Mouse (Mus musculus): ENCODE data around the gene Fars2. TPM values are rescaled to one million over a fixed set of nuclear protein-coding genes. Genes with fewer than 3 reads are reported as not detected.

Gene Fars2
- polyA plus RNA-seq, 1 experiment from 2014 or later, result 31.4 TPM

DNA sequence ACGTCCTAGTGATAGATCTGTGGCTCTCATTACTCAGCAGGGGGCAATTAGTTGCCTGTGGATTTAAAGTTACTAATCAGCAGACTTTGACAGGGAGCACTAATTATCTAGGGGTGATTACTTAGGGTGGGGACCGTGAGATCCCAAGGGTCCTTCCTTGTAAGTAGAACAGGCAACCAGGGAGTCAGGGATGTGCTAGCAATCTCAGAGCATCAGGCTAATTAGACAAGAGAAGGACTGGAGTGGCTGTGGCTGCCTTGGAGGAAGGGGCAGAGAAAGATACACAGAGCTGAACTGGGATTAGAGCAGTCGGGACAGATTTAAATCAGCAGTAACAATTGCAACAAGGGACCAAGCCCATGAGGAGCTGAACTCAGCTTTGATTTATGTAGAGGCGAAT is 471.9 kb downstream of the Fars2 start:
- Histone ChIP-seq H3K4me2 (no peak overlapping the region), H3K4me1 (replicated peaks) (no peaks in the 10 kb centered on the region), H3K27ac (no peak overlapping the region), H3K27me3 (no peaks in the 10 kb centered on the region), H3K9ac (no peak overlapping the region), H3K36me3 (no peaks in the 10 kb centered on the region), H3K4me3 (replicated peaks) (no peak overlapping the region), H3K9me3 (replicated peaks) (no peaks in the 10 kb centered on the region)
- DNase-seq, result no peak
- no peak for ATAC-seq (ENCODE audit: low read depth)
- WGBS (ENCODE audit: insufficient replicate concordance), result 41% methylated on average over 4 of the region's 4 CpGs

DNA sequence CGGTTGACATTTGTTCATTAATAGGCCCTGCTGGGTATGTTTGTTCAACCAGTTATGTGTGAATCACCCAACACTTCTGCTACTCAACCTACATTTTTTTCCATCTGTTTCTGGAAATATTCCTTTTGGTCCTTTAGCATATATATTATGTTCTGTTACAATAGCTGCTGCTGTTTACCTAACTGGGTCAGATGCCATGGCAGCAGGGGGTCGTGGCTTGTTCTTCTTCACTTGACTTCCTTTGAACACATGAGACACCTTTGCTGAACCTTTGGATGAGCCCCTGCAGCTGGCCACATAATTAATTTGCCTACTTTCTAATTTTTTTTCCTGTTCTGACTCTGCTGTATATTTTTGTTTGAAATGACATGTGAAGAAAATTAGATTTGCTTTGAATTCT is 475.1 kb downstream of the Fars2 start:
- ATAC-seq (ENCODE audit: low read depth) (no peak), DNase-seq (no peak)
- H3K27me3 ChIP-seq, result no peaks in the 10 kb centered on the region
- no peaks in the 10 kb centered on the region for H3K4me1 ChIP-seq (replicated peaks)
- no peak overlapping the region for H3K4me2 ChIP-seq
- 46% methylated on average over 2 of the region's 2 CpGs for WGBS (ENCODE audit: insufficient replicate concordance)
- H3K4me3 ChIP-seq (replicated peaks), result no peak overlapping the region
- no peaks in the 10 kb centered on the region for H3K36me3 ChIP-seq
- H3K27ac ChIP-seq, result no peak overlapping the region
- H3K9ac ChIP-seq, result no peak overlapping the region
- no peaks in the 10 kb centered on the region for H3K9me3 ChIP-seq (replicated peaks)

DNA sequence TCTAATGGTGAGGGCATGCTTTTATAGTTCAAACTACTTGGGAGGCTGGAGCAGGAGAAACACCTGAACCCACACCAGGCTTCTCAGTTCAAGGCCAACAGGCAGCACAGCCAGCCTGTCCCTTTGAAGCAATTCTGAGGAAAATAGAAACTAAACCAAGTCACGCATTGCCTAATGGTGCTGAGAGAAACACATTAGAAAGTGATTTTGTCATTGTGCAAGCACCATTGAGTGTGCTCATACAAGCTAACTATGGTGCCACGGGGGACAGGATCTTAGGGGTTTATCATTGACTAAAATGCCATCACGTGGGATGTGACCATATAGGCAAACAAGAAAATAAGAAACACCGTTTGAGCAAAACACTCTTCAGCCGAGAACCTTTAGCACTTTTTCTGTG is 489.5 kb downstream of the Fars2 start:
- H3K4me2 ChIP-seq, result no peak overlapping the region
- H3K4me3 ChIP-seq (replicated peaks), result no peak overlapping the region
- 67% methylated on average over 5 of the region's 5 CpGs for WGBS (ENCODE audit: insufficient replicate concordance)
- DNase-seq, result no peak
- H3K27me3 ChIP-seq, result no peaks in the 10 kb centered on the region
- no peaks in the 10 kb centered on the region for H3K36me3 ChIP-seq
- no peaks in the 10 kb centered on the region for H3K9me3 ChIP-seq (replicated peaks)
- ATAC-seq (ENCODE audit: low read depth), result no peak
- H3K4me1 ChIP-seq (replicated peaks), result no peaks in the 10 kb centered on the region
- H3K27ac ChIP-seq, result no peak overlapping the region
- no peak overlapping the region for H3K9ac ChIP-seq

DNA sequence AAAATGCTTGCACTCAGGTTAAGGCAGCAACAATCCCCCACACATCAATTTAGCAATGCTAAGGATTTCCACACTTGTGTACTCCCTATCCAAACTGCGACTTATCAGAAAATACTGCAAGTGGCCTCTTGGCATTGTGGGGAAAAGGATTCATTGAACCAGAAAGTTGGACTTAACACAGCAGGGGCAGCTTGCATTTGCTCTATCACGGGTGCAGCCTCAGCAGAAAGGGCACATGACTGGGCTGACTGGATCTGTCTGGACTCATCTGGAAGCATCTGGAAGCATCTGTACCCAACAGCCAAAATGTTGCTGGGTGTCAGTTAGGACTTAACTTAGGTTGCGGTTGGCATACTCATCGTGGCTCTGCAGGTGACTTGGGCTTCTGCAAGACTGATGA is 490.7 kb downstream of the Fars2 start:
- no peaks in the 10 kb centered on the region for H3K4me1 ChIP-seq (replicated peaks)
- WGBS (ENCODE audit: insufficient replicate concordance), result 72% methylated on average over 4 of the region's 4 CpGs
- ATAC-seq (ENCODE audit: low read depth) (no peak), DNase-seq (no peak)
- no peak overlapping the region for H3K4me3 ChIP-seq (replicated peaks)
- no peak overlapping the region for H3K9ac ChIP-seq
- H3K4me2 ChIP-seq, result no peak overlapping the region
- H3K36me3 ChIP-seq, result no peaks in the 10 kb centered on the region
- no peak overlapping the region for H3K27ac ChIP-seq
- H3K27me3 ChIP-seq, result 0 out of 2 replicates have a peak, but pooled peaks cover 3% of the 10 kb centered on the region
- H3K9me3 ChIP-seq (replicated peaks), result no peaks in the 10 kb centered on the region

DNA sequence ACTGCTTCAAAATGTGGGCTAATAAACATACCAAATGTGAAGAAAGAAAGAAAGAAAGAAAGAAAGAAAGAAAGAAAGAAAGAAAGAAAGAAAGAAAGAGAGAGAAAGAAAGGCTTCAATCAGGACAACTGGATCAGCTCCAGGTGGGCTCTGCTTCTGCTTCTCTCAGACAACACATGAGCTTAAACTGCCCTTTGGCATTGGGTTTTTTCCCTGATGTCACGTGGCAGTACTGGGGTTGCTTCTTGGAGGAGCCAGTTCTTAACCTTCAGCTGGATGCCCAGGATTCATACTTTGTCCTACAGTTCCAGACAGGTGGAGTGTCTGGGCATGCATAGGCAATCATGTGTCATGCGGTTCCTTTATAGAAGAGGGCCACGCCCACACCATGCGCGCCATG is 493.2 kb downstream of the Fars2 start:
- WGBS (ENCODE audit: insufficient replicate concordance), result 81% methylated on average over 5 of the region's 5 CpGs
- no peak overlapping the region for H3K9ac ChIP-seq
- H3K27ac ChIP-seq, result no peak overlapping the region
- no peak for DNase-seq
- H3K27me3 ChIP-seq, result 0 out of 2 replicates have a peak, but pooled peaks cover 3% of the 10 kb centered on the region
- H3K36me3 ChIP-seq, result no peaks in the 10 kb centered on the region
- ATAC-seq (ENCODE audit: low read depth), result no peak
- no peaks in the 10 kb centered on the region for H3K4me1 ChIP-seq (replicated peaks)
- no peak overlapping the region for H3K4me2 ChIP-seq
- H3K9me3 ChIP-seq (replicated peaks), result no peaks in the 10 kb centered on the region
- H3K4me3 ChIP-seq (replicated peaks), result no peak overlapping the region

DNA sequence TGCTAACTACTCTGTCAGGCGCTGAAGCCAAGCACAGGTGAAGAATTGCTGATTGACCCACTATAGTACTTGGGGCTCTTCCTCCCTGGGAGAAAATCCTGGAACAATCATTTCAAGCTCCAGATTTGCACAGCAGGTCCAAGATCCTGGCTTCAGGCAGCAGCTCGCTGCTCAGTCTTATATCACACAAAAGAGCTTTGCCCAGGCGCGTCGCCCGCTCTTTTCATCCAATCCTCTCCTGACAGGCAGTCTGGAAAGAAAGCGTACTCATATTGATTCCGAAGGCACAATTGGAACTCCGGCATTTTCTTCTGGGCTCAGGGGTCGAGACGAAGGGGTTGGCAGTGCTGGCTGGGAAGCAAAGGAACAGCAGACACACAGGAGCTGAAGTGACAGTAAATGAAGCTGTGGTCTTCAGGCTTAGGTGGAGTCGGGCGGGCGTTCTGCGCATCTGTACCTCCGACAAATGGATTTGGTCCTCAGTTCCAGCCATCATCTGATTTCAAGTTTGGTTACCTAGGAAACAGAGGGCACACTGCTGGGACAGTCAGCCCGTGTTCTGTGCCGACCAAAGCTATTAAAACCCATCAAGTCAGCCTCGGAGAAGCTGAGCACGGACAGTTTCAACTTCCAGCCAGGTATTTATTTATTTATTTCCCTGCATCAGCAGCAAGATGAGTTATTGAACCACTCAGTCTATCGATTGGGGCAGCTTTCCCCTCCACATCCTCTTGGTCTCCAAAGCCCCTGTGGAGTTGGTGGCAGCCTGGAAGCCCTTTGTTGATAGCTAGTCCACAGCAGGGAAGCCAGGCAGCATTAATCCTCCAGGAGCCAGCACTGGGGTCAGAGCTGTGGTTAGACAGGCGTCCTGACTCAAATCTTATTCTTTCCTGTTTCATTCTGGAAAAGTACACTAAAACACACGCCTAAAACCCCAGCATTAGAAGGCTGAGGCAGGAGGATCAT is 495.9 kb downstream of the Fars2 start:
- ATAC-seq (ENCODE audit: low read depth) (no peak), DNase-seq (no peak)
- H3K4me3 ChIP-seq (replicated peaks), result no peak overlapping the region
- no peak overlapping the region for H3K4me2 ChIP-seq
- no peak overlapping the region for H3K9ac ChIP-seq
- no peak overlapping the region for H3K27ac ChIP-seq
- 0 out of 2 replicates have a peak, but pooled peaks cover 3% of the 10 kb centered on the region for H3K27me3 ChIP-seq
- H3K4me1 ChIP-seq (replicated peaks), result no peaks in the 10 kb centered on the region
- WGBS (ENCODE audit: insufficient replicate concordance), result 57% methylated on average over 23 of the region's 23 CpGs
- H3K9me3 ChIP-seq (replicated peaks), result no peaks in the 10 kb centered on the region
- H3K36me3 ChIP-seq, result no peaks in the 10 kb centered on the region

DNA sequence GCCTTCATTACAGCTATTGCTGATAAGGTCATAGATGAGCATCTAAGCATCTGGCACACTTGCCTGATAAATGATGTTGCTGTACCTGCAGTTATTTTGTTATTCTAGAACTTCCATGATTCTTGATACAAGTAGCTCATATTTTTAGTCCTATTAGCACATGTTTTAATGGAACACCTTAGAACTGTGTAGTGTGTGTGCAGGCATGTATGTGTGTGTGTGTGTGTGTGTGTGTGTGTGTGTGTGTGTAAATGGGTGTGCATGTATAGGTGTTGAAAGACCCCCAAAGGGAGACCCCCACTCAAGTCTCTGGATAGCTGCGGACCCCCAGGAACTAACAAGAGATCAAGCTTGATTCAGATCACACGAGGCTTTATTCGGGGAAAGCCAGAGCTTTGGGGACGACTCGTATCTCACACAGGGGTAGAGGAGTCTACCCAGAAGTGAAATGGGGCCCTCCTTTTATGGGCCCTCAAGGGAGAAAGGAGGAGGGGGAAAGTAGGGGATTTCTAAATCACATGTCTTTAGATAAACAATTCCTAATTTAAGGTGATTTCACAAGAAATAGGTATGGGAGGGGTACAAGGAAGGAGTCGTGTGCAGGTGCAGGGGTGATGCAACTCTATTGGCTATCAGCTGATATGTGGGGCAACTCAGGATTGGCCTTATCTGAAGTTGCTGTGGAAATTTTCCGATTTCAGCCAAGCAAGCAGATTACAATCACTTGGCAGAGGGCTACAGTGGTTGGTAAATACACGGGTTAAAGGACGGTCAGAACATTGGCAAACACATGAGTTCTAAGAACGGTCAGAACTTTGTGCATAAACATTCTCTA is 503.5 kb downstream of the Fars2 start:
- peak; percentile 1 for DNase-seq
- 66% methylated on average over 10 of the region's 10 CpGs for WGBS (ENCODE audit: insufficient replicate concordance)
- no peaks in the 10 kb centered on the region for H3K9me3 ChIP-seq (replicated peaks)

DNA sequence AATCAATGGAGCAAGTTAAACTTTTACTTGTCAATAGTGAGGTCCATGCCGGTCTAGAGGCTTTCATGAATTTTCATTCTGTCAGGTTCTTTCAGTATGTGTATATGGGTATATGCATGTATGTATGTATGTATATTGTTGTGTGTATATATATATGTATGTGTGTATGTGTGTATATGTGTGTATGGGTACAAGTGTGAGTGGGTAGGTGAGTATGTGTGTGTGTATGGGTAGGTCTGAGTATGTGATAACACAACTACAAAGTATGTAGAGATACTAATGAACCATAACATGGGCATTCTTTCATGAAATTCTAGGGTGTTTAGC is 504.1 kb downstream of the Fars2 start:
- H3K36me3 ChIP-seq, result no peaks in the 10 kb centered on the region
- H3K9me3 ChIP-seq (replicated peaks), result no peaks in the 10 kb centered on the region
- no peak overlapping the region for H3K27ac ChIP-seq
- WGBS (ENCODE audit: insufficient replicate concordance), result 72% methylated on average over 1 of the region's 1 CpGs
- H3K9ac ChIP-seq, result no peak overlapping the region
- no peaks in the 10 kb centered on the region for H3K27me3 ChIP-seq
- no peak overlapping the region for H3K4me2 ChIP-seq
- no peaks in the 10 kb centered on the region for H3K4me1 ChIP-seq (replicated peaks)
- no peak overlapping the region for H3K4me3 ChIP-seq (replicated peaks)
- DNase-seq (no peak), ATAC-seq (ENCODE audit: low read depth) (no peak)

More for the DNA sequence above, 503.5 kb downstream of the Fars2 start:
- Histone ChIP-seq H3K4me2 (no peak overlapping the region), H3K27ac (no peak overlapping the region; the same call in 1 of the 2 replicates), H3K36me3 (no peaks in the 10 kb centered on the region), H3K9ac (no peak overlapping the region), H3K4me3 (replicated peaks) (no peak overlapping the region), H3K27me3 (no peaks in the 10 kb centered on the region), H3K4me1 (replicated peaks) (no peaks in the 10 kb centered on the region)
- ATAC-seq (ENCODE audit: low read depth), result peak; percentile 84

DNA sequence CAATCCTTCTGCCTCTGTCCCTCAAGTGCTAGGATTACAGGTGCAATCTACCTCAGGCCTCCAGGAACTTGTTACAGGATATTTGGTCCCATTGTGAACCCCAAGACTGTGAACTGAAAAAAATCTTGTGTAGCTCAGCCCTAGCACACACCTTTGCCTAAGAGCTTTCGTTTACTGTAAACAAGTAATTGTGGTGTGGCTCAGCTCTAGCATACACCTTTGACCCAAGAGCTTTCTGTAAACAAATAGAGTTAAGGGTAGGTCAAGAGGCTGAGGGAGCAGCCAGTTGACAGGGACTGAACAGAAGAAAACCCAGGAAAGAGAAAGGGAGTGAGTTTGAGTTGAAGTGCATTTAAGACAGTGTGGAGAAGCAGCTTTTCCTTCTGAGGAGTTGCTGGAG is 506.3 kb downstream of the Fars2 start:
- ATAC-seq (ENCODE audit: low read depth) (no peak), DNase-seq (no peak)
- H3K4me1 ChIP-seq (replicated peaks), result no peaks in the 10 kb centered on the region
- WGBS (ENCODE audit: insufficient replicate concordance), result 52% methylated on average over 1 of the region's 1 CpGs
- no peaks in the 10 kb centered on the region for H3K36me3 ChIP-seq
- H3K27me3 ChIP-seq, result no peaks in the 10 kb centered on the region
- no peak overlapping the region for H3K27ac ChIP-seq
- no peak overlapping the region for H3K9ac ChIP-seq
- no peak overlapping the region for H3K4me3 ChIP-seq (replicated peaks)
- H3K9me3 ChIP-seq (replicated peaks), result no peaks in the 10 kb centered on the region
- no peak overlapping the region for H3K4me2 ChIP-seq

DNA sequence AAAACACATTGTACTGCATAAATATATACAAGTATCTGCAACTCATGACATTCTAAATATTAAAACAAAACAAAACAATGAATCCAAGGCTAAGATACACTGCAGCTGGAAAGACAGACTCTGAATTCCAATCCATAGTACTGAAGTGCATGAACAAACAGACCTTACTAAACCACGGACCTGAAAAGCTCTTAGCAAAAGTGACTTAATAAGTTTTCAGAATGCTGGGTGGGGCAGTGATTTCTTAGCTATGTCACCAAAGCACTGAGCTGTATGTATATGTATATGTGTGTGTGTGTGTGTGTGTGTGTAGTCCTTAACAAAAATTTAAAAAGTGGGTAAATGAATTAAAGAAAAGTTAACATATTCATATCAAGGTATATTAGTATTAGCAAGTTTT is 511.9 kb downstream of the Fars2 start:
- Histone ChIP-seq H3K4me1 (replicated peaks) (no peaks in the 10 kb centered on the region), H3K4me2 (no peak overlapping the region), H3K36me3 (no peaks in the 10 kb centered on the region), H3K9me3 (replicated peaks) (no peaks in the 10 kb centered on the region), H3K4me3 (replicated peaks) (no peak overlapping the region), H3K27ac (no peak overlapping the region), H3K9ac (no peak overlapping the region), H3K27me3 (no peaks in the 10 kb centered on the region)
- DNase-seq (no peak), ATAC-seq (ENCODE audit: low read depth) (no peak)
- WGBS (ENCODE audit: insufficient replicate concordance), result 44% methylated on average over 1 of the region's 1 CpGs

DNA sequence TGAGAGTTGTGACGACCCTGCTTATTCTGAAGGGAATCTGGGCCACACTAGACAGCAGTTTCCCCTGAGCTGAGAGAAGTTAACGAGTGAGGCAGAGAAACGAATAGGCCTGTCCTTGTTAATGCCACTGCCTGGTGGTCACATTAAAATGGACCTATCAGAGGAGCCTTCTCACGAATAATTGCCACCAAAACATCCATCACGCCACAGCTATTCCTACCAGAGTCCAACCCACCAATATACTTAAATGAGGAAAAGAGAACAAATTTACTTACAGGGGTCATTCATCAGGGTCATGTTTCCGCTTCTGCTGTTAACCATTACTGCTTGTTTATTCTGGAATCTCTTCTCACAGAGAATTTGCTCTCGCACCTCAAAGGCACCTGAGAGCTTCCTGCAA is 531.0 kb downstream of the Fars2 start:
- H3K4me2 ChIP-seq, result no peak overlapping the region
- no peak for DNase-seq
- 41% methylated on average over 7 of the region's 7 CpGs for WGBS (ENCODE audit: insufficient replicate concordance)

More for the DNA sequence above, 531.0 kb downstream of the Fars2 start:
- no peaks in the 10 kb centered on the region for H3K4me1 ChIP-seq (replicated peaks)
- no peak overlapping the region for H3K4me3 ChIP-seq (replicated peaks)
- H3K27ac ChIP-seq, result peak overlapping the region; percentile 41
- no peaks in the 10 kb centered on the region for H3K36me3 ChIP-seq
- no peak overlapping the region for H3K9ac ChIP-seq
- ATAC-seq (ENCODE audit: low read depth), result peak; percentile 39; the same call in 1 of the 2 replicates
- H3K27me3 ChIP-seq, result no peaks in the 10 kb centered on the region
- H3K9me3 ChIP-seq (replicated peaks), result no peaks in the 10 kb centered on the region

Measured in liver, embryonic 13.5 days (tissue).